Mouse (Mus musculus) mouse embryonic stem cell (cell line): ENCODE results near the gene Tpm3.
"Not testable (repeated sequence)": the region's sequence is repeated elsewhere in the genome, so short reads cannot be mapped to it uniquely, and the experiment has no call there.

Experiments
- in situ Hi-C, 2 experiments: fragments of 300-500 bp; cut with MboI; formaldehyde crosslinking; loops; 1 replicate in 1 of 2; 3 replicates in 1 of 2; pipeline ENCODE4 v1.14.3; 2019 to 2020; ENCODE audit warnings: low sequenced_read_pairs in 2 of 2, low pct_unique_long_range_greater_than_20kb in 1 of 2, mixed read lengths in 1 of 2; ENCODE audit not compliant: unreplicated experiment in 1 of 2

The Tpm3 gene

GRCm38 (mm10) chr3:90122036-90122435 is 49.6 kb downstream of the Tpm3 start:
- in situ Hi-C loops: not testable (repeated sequence)

GRCm38 (mm10) chr3:90125710-90126109 is 53.3 kb downstream of the Tpm3 start:
- in situ Hi-C loops: no loop called here

- in situ Hi-C loops: no loop called here
These were observed 55.4 kb downstream of the Tpm3 start for GRCm38 (mm10) chr3:90127881-90128280.

GRCm38 (mm10) chr3:90132745-90133144 is 60.3 kb downstream of the Tpm3 start:
- in situ Hi-C loops: no loop called here

GRCm38 (mm10) chr3:90133331-90133730 is 60.9 kb downstream of the Tpm3 start:
- in situ Hi-C loops: no loop called here

GRCm38 (mm10) chr3:90134483-90134882 is 62.0 kb downstream of the Tpm3 start:
- in situ Hi-C loops: no loop called here

- in situ Hi-C loops: no loop called here
These were observed 62.5 kb downstream of the Tpm3 start for GRCm38 (mm10) chr3:90134993-90135392.

GRCm38 (mm10) chr3:90136660-90137059 is 64.2 kb downstream of the Tpm3 start:
- in situ Hi-C loops: no loop called here

- in situ Hi-C loops: no loop called here
These were observed 65.2 kb downstream of the Tpm3 start for GRCm38 (mm10) chr3:90137606-90138005.

GRCm38 (mm10) chr3:90139962-90140361 is 67.5 kb downstream of the Tpm3 start:
- in situ Hi-C loops: no loop called here

GRCm38 (mm10) chr3:90145461-90145860 is 73.0 kb downstream of the Tpm3 start:
- in situ Hi-C loops: no loop called here

- in situ Hi-C loops: no loop called here
These were observed 74.2 kb downstream of the Tpm3 start for GRCm38 (mm10) chr3:90146651-90147050.
